Mouse (Mus musculus) neural tube, embryonic 15.5 days (tissue): ENCODE data around the gene Vsig10l. TPM values are rescaled to one million over a fixed set of nuclear protein-coding genes. Genes with fewer than 3 reads are reported as not detected.
A peak's percentile ranks its signal among the peaks of the same experiment; 100 is the strongest.

Experiments used
- ATAC-seq: fragments of 200-750 bp; cut with Nextera tagmentation; 2 replicates; pipeline ENCODE4 v1.8.0; 2017; ENCODE audit warnings: mild to moderate bottlenecking, moderate TSS enrichment, moderate library complexity; ENCODE audit not compliant: low FRiP score
- H3K27ac ChIP-seq: fragments of 300-500 bp; sonication (generic); replicated peaks from 2 replicates; pipeline ENCODE4 v1.5.1; 2015; ENCODE audit warnings: mild to moderate bottlenecking, inconsistent platforms
- H3K27me3 ChIP-seq: fragments of 300-500 bp; sonication (generic); replicated peaks from 2 replicates; pipeline ENCODE4 v1.6.1; 2015; ENCODE audit warnings: inconsistent platforms
- H3K36me3 ChIP-seq: fragments of 300-500 bp; sonication (generic); 2 replicates; pipeline ENCODE4 v1.6.1; 2015; ENCODE audit warnings: inconsistent platforms
- H3K4me1 ChIP-seq: fragments of 300-500 bp; sonication (generic); 2 replicates; pipeline ENCODE4 v1.6.1; 2015; ENCODE audit warnings: inconsistent platforms
- H3K4me2 ChIP-seq: fragments of 300-500 bp; sonication (generic); 2 replicates; pipeline ENCODE4 v1.6.1; 2015; ENCODE audit warnings: inconsistent platforms, mild to moderate bottlenecking, moderate library complexity
- H3K4me3 ChIP-seq: fragments of 300-500 bp; sonication (generic); replicated peaks from 2 replicates; pipeline ENCODE4 v1.5.1; 2015; ENCODE audit warnings: mild to moderate bottlenecking, inconsistent platforms
- H3K9ac ChIP-seq: fragments of 300-500 bp; sonication (generic); replicated peaks from 2 replicates; pipeline ENCODE4 v1.6.1; 2015; ENCODE audit warnings: mild to moderate bottlenecking, inconsistent platforms
- H3K9me3 ChIP-seq: fragments of 300-500 bp; sonication (generic); replicated peaks from 2 replicates; pipeline ENCODE4 v1.6.1; 2016; ENCODE audit warnings: inconsistent platforms
- WGBS: fragments of 180-500 bp; shearing (Covaris S2); methylation state at CpG from one replicate; pipeline ENCODE4 v1.1.7; 2015; ENCODE audit warnings: mixed read lengths; 5-methylcytosine and 5-hydroxymethylcytosine counted together
- polyA plus RNA-seq: library from polyadenylated mRNA; unstranded; fragments of >200 nt; fragmentation: Nextera tagmentation; extraction: Ambion mirVana; gene quantifications from 2 replicates; pipeline ENCODE4 v1.2.1, GENCODE M21; 2015

Gene Vsig10l
- polyA plus RNA-seq, 1 experiment from 2014 or later = 21.2 TPM

- Histone ChIP-seq H3K4me1 (peaks cover 28% of the 10 kb centered on the region), H3K4me2 (no peak overlapping the region), H3K9me3 (no peaks in the 10 kb centered on the region), H3K27me3 (no peaks in the 10 kb centered on the region), H3K9ac (no peak overlapping the region), H3K36me3 (no peaks in the 10 kb centered on the region), H3K4me3 (no peak overlapping the region), H3K27ac (no peak overlapping the region)
- WGBS = 85% methylated on average over 3 of the region's 3 CpGs
- ATAC-seq = no peak
Observed at GRCm38 (mm10) chr7:43441071-43441470, 21.9 kb upstream of the Vsig10l start.

- Histone ChIP-seq H3K27ac (peak overlapping the region; percentile 93), H3K4me2 (peak overlapping the region; percentile 77), H3K4me1 (peaks cover 30% of the 10 kb centered on the region), H3K27me3 (no peaks in the 10 kb centered on the region), H3K36me3 (no peaks in the 10 kb centered on the region), H3K4me3 (peak overlapping the region; percentile 52), H3K9me3 (no peaks in the 10 kb centered on the region), H3K9ac (peak overlapping the region; percentile 67)
- 13% methylated on average over 9 of the region's 9 CpGs for WGBS
- peak; percentile 3; the same call in 1 of the 2 replicates for ATAC-seq
Observed at GRCm38 (mm10) chr7:43442684-43443083, 20.3 kb upstream of the Vsig10l start.

GRCm38 (mm10) chr7:43443126-43443916, 19.6 kb upstream of the Vsig10l start:
- H3K4me3 ChIP-seq = peak overlapping the region; percentile 52
- under 1% methylated on average over 36 of the region's 36 CpGs for WGBS

GRCm38 (mm10) chr7:43443917-43444293, 19.0 kb upstream of the Vsig10l start, which contains the start of the genes Etfb and Gm45233:
TSS of gene Etfb (plus strand) at chr7:43444083.
TSS of gene Gm45233 (plus strand) at chr7:43444128.
- WGBS = under 1% methylated on average over 27 of the region's 27 CpGs
- ATAC-seq = peak; percentile 98
- no peaks in the 10 kb centered on the region for H3K36me3 ChIP-seq
- H3K4me1 ChIP-seq = peaks cover 30% of the 10 kb centered on the region
- H3K9me3 ChIP-seq = no peaks in the 10 kb centered on the region
- H3K9ac ChIP-seq = peak within 1 kb of the TSS; percentile 67
- no peaks in the 10 kb centered on the region for H3K27me3 ChIP-seq
- peak within 1 kb of the TSS; percentile 93 for H3K27ac ChIP-seq
- H3K4me3 ChIP-seq = peak within 1 kb of the TSS; percentile 52
- H3K4me2 ChIP-seq = peak within 1 kb of the TSS; percentile 77

More at GRCm38 (mm10) chr7:43443126-43443916, 19.6 kb upstream of the Vsig10l start:
- H3K27me3 ChIP-seq = no peaks in the 10 kb centered on the region
- H3K27ac ChIP-seq = peak overlapping the region; percentile 93
- peak overlapping the region; percentile 67 for H3K9ac ChIP-seq
- H3K4me1 ChIP-seq = peaks cover 30% of the 10 kb centered on the region
- no peaks in the 10 kb centered on the region for H3K36me3 ChIP-seq
- peak; percentile 89 for ATAC-seq
- H3K9me3 ChIP-seq = no peaks in the 10 kb centered on the region
- peak overlapping the region; percentile 77 for H3K4me2 ChIP-seq

GRCm38 (mm10) chr7:43447801-43448200, 15.2 kb upstream of the Vsig10l start:
- Histone ChIP-seq H3K4me2 (no peak overlapping the region), H3K9me3 (no peaks in the 10 kb centered on the region), H3K4me1 (peaks cover 24% of the 10 kb centered on the region), H3K27me3 (no peaks in the 10 kb centered on the region), H3K4me3 (no peak overlapping the region), H3K36me3 (peaks cover 14% of the 10 kb centered on the region; the same call in 1 of the 2 replicates), H3K27ac (no peak overlapping the region), H3K9ac (no peak overlapping the region)
- WGBS = 89% methylated on average over 4 of the region's 4 CpGs
- no peak for ATAC-seq

GRCm38 (mm10) chr7:43448246-43448645, 14.7 kb upstream of the Vsig10l start:
- H3K4me3 ChIP-seq = no peak overlapping the region
- no peak overlapping the region for H3K9ac ChIP-seq
- H3K4me1 ChIP-seq = peaks cover 19% of the 10 kb centered on the region
- H3K36me3 ChIP-seq = peaks cover 18% of the 10 kb centered on the region; the same call in 1 of the 2 replicates
- WGBS = 96% methylated on average over 3 of the region's 3 CpGs
- no peaks in the 10 kb centered on the region for H3K27me3 ChIP-seq
- H3K4me2 ChIP-seq = no peak overlapping the region
- no peaks in the 10 kb centered on the region for H3K9me3 ChIP-seq
- H3K27ac ChIP-seq = no peak overlapping the region
- no peak for ATAC-seq

- Histone ChIP-seq H3K9me3 (no peaks in the 10 kb centered on the region), H3K36me3 (peaks cover 34% of the 10 kb centered on the region), H3K4me1 (peaks cover 9% of the 10 kb centered on the region), H3K27ac (no peak overlapping the region), H3K9ac (no peak overlapping the region), H3K4me2 (no peak overlapping the region), H3K27me3 (no peaks in the 10 kb centered on the region), H3K4me3 (no peak overlapping the region)
- WGBS = 96% methylated on average over 2 of the region's 2 CpGs
- ATAC-seq = no peak
Observed at GRCm38 (mm10) chr7:43449811-43450210, 13.1 kb upstream of the Vsig10l start.

- no peak overlapping the region for H3K9ac ChIP-seq
- no peak overlapping the region for H3K27ac ChIP-seq
- ATAC-seq = no peak
- peaks cover 53% of the 10 kb centered on the region for H3K36me3 ChIP-seq
- H3K4me1 ChIP-seq = no peaks in the 10 kb centered on the region
- H3K4me3 ChIP-seq = no peak overlapping the region
- WGBS = 97% methylated on average over 11 of the region's 11 CpGs
- no peak overlapping the region for H3K4me2 ChIP-seq
- H3K9me3 ChIP-seq = no peaks in the 10 kb centered on the region
- no peaks in the 10 kb centered on the region for H3K27me3 ChIP-seq
Observed at GRCm38 (mm10) chr7:43451726-43452125, 11.2 kb upstream of the Vsig10l start.

GRCm38 (mm10) chr7:43452609-43453008, 10.3 kb upstream of the Vsig10l start:
- Histone ChIP-seq H3K27me3 (no peaks in the 10 kb centered on the region), H3K9ac (no peak overlapping the region), H3K9me3 (no peaks in the 10 kb centered on the region), H3K36me3 (peaks cover 62% of the 10 kb centered on the region), H3K4me2 (no peak overlapping the region), H3K4me3 (no peak overlapping the region), H3K27ac (no peak overlapping the region), H3K4me1 (no peaks in the 10 kb centered on the region)
- 47% methylated on average over 4 of the region's 4 CpGs for WGBS
- ATAC-seq = no peak

GRCm38 (mm10) chr7:43453599-43454355, 9.2 kb upstream of the Vsig10l start:
- Histone ChIP-seq H3K9me3 (no peaks in the 10 kb centered on the region), H3K4me3 (no peak overlapping the region), H3K36me3 (peaks cover 64% of the 10 kb centered on the region), H3K9ac (no peak overlapping the region), H3K27me3 (no peaks in the 10 kb centered on the region), H3K4me2 (no peak overlapping the region), H3K27ac (no peak overlapping the region), H3K4me1 (no peaks in the 10 kb centered on the region)
- WGBS = 89% methylated on average over 14 of the region's 14 CpGs
- no peak for ATAC-seq

GRCm38 (mm10) chr7:43454371-43454770, 8.6 kb upstream of the Vsig10l start:
- peaks cover 64% of the 10 kb centered on the region for H3K36me3 ChIP-seq
- H3K4me2 ChIP-seq = no peak overlapping the region
- 92% methylated on average over 6 of the region's 6 CpGs for WGBS
- H3K9me3 ChIP-seq = no peaks in the 10 kb centered on the region
- H3K27me3 ChIP-seq = no peaks in the 10 kb centered on the region
- no peak for ATAC-seq
- H3K27ac ChIP-seq = no peak overlapping the region
- H3K4me3 ChIP-seq = no peak overlapping the region
- no peaks in the 10 kb centered on the region for H3K4me1 ChIP-seq
- H3K9ac ChIP-seq = no peak overlapping the region
